Mouse (Mus musculus): Measurements from ENCODE around the gene Celf5.

Celf5 gene

DNA sequence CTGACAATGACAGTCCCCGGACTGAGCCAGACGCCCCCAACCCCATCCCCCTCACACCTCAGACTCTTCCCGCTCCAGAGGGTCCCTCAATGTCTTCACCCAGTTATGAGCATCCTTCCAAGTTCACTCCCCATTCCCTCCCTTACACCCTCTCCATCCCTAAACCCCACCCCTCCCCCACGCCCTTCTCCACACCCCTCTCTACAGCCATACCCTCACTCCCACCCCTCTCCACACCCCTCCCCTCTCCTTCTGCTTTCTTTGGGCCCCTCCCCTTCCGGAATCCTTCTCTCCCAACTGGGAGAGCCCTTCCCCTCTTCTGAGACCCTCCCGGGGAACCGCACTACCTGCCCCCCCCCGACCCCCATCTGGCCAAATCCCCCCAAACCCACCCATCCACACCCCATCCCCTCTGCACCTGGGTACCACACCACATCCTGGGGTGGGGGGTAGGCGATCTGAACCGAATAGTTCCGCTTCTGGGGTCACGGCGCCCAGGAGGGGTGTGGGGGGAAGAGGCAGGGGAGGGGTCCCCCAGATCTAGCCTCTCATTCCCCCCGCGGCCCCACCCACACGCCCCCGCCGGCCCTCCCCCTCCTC, 10.0 kb downstream of the Celf5 start:
- no peak for DNase-seq (ENCODE audit: low spot score)

DNA sequence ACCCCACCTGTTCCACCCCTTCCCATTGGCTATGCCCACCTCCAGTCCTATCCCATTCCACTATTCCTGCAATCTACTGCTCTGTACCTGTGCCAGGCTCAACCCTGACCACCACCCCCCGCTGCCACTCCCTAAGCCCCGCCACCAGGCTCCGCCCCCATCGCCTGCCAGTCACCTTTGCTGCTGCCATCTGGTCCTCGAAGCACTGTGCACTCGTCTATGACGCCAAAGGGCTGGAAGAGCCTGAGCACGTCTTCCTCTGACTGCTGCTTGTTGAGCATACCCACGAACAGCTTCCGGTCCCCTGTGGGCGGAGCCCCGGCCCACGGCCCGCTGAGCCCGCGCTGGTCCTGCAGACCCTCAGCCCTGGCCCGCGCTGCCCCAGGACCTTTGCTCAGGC, 12.1 kb downstream of the Celf5 start:
- DNase-seq (ENCODE audit: low spot score): no peak

DNA sequence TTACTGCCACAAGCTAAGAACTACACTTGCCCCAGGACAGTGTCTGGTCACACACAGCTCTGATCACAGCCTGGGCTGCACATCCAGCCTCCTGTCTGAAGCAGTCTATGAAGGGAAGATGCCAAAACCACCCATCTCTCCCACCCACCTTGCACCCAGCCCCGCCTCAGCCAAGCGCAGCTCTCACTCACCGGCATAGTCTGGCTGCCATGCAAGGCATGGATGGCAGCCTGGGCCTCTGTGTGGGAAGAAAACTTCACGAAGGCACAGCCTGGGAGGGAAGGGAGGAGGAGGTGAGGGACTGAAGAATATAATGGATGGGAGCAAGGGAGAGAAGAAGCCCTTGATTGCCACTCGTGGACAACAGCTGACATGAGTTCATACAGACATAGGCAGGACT, 13.3 kb downstream of the Celf5 start:
- no peak for DNase-seq (ENCODE audit: low spot score)

GRCm38 (mm10) chr10:81467670-81468235, 14.8 kb downstream of the Celf5 start:
- DNase-seq (ENCODE audit: low spot score): no peak

DNA sequence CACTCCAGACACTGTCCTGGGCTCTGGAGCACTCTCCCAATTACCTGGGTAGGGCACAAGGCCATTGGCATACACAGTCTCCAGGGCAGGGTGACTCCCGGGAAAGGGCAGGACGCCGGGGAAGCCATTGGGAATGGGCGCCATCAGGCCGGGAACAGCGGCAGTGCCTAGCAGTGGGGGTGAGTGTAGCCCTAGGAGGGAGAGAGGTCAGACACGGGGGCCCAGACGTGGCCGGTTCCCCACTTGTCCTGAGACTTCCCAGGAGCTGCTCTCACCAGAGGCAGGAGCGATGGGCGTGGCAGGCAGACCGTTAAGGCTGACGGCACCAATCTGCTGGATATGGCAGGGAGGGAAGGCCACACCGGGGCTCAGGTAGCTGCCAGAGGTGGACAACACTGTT, 15.6 kb downstream of the Celf5 start:
- DNase-seq (ENCODE audit: low spot score): no peak

- DNase-seq (ENCODE audit: low spot score): no peak
Measured at GRCm38 (mm10) chr10:81466066-81466465, 16.4 kb downstream of the Celf5 start.

- no peak for DNase-seq (ENCODE audit: low spot score)
Measured at GRCm38 (mm10) chr10:81465265-81465645, 17.3 kb downstream of the Celf5 start.

DNA sequence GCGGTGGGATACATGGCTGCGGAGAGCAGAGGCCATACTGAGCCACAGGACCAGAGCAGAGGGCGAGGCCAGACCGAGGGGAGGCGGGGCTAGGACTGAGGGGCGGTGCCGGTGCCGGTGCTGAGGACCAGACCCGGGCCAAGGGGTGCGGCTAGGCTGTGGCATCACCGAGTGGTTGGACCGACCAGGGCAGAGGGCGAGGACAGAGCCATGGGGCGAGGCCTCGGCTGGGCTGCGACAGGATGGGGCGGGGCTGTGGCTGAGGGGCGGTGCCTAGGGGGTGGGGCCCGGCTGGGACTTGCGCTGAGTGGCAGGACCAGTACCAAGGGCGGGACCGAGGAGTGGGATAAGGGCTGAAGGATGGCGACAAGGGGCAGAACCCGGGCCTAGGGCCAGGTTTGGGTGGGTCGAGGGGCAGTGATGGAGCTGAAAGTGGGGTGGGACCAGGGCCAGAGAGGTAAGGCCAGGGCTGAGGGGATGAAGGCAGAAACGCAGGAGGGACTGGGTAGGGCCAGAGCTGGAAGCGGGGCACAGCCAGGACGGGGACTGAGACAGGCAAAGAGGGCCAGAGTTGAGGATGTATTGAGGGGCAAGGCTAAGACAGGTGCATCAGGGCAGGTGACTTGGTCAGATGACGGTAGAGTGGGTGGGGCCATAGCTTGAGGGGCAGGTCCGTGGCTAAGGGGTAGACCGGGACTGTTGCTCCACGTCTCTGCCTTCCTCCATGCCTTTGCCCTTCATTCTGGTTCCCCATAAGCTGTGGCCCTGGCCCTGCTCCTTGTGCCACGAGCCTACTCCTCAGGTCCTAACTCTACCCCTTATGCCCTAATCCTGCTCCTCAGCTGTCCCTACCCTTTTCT, 17.9 kb downstream of the Celf5 start:
- DNase-seq (ENCODE audit: low spot score): no peak

GRCm38 (mm10) chr10:81463531-81463930, 19.0 kb downstream of the Celf5 start:
- no peak for DNase-seq (ENCODE audit: low spot score)

- no peak for DNase-seq (ENCODE audit: low spot score)
Measured at GRCm38 (mm10) chr10:81462917-81463316, 19.6 kb downstream of the Celf5 start.

GRCm38 (mm10) chr10:81462415-81462804, 20.1 kb downstream of the Celf5 start:
- no peak for DNase-seq (ENCODE audit: low spot score)

GRCm38 (mm10) chr10:81461673-81462414, 20.7 kb downstream of the Celf5 start:
- no peak for DNase-seq (ENCODE audit: low spot score)

DNA sequence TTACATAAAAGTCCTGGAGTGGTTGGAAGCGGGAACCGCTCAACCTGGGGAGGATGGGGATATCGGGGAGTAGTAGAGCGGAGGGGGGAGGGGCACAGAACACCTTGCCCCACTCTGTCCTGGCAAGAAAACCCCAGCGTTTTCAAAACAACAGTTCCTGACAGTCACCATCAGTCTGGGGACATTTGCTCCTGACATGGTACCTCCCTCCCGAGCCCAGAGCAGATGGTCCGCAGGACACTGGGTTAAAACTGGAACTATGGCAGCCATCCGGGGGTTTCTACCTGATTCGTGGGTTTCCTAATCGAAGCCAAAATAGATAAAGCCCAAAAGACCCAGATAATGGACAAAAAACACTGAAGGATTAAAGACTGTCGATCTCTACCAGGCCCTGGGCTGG, 21.6 kb downstream of the Celf5 start:
- no peak for DNase-seq (ENCODE audit: low spot score)

GRCm38 (mm10) chr10:81460471-81460870, 22.0 kb downstream of the Celf5 start:
- no peak for DNase-seq (ENCODE audit: low spot score)

DNA sequence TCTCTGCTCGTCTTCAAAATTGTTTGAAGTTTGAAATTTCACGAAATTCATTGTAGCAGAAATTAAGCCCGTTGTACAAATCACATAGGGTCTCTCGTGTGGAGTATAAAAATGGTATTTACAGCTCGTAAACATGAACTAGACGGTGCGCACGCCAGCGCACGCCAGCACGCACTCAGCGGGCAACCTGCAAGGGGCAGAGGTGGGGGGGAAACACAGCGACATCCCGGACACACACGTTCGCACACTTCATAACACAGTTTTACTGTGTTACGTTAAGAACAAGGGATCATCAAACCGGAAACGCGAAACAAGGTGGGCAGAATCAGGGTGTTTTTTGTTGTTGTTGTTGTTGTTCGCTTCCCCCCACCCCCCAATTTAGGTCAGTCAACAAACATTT, 23.1 kb downstream of the Celf5 start:
- DNase-seq (ENCODE audit: low spot score): no peak

DNA sequence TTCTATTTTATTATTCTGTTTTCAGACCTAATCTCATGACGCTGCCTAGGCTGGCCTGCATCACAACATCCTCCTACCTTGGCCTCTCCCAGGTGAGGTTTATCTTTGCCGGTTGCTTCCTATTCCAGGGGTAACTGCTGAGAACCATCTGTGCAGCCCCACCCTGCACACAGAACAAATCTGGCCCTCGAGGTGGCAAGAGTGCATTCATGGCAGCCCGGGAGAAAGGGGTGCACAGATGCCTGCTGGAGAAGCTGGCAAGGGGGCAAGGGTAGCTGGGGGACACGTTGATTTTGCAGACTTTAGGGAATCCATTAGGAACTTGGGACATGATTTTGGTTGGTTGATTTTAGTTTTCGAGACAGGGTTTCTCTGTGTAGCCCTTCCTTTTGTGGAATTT, 24.2 kb downstream of the Celf5 start:
- no peak for DNase-seq (ENCODE audit: low spot score)

DNA sequence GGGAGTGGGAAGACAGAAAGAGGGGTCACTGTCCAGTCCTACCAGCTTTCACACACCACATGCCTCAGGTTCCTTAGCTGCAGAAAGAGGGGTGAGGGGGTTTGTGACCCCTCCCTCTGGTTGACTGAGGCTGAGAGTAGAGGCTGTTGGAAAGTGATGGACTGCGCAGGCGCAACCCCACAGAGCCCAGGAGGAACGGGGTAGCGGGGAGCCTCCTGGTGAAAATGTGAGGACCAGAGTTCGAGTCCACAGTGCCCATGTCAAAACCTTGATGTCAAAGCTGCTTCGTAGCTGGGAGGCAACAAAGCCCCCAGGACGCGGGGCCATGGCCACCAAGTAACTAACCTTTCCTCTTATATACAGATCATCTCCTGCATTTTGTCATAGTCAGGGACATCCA, 24.9 kb downstream of the Celf5 start:
- DNase-seq (ENCODE audit: low spot score): no peak

DNA sequence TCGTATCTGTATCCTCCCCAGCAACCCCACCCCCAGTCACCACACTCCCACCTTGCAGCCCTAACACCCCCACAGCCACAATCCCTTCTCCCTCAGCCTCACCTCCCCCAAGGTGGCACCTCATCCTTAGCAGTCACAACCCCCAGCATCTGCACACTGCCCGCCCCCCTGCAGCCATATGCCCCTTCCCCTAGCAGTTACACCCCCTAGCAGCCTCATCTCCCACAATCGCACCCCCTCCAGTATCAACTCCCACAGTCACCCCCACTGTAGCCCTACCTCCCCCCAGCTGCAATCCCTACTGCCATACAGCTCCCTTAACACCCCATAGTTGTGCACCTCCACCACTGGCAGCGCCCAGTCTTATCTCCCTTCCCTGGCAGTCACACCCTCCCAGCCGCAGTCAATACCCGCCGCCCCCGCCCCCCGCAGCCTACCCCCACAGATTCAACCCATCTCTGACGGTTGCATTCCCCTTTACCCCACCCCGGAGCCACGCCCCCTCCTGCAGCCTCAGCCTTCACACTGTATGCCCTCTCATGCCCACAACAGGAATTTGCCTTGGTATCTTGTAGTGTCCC, 25.4 kb downstream of the Celf5 start:
- DNase-seq (ENCODE audit: low spot score): no peak

DNA sequence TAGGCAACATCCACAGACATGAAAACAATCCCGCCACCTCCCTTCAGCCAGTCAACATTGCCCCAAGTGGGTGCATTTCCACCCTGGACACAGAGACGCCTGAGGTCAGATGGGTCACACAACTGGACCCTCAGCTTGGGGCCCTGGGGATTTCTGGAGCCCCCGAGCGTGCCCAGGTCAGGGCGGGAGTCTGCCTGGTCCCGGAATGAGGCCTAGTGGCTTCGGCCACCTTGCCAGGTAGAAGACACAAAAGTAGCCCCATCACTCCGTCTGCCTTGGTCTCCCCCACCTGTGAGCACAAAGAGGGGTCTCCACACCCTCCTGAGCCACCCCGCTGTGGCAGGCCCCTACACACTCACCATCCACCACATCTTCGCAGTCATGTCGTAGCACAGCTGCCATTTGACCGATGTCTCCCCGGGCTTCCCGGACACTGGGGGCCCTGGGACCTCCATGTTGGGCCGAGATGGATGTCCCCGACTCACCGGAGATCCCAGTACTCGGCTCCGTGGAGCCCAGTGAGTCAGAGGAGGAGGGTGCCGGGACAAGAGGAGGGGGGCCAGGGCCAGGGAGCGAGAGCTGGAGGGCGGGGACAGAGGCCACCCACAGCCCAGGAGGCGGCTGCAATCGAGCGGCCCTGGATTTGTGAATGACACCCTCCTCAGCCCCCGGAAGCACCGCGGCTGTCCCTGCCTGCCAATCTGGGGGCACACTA, 27.2 kb downstream of the Celf5 start, which contains the start of gene Nfic:
Gene Nfic (minus strand): TSS at position 455 of the 715 bp plus-strand sequence.
- DNase-seq (ENCODE audit: low spot score): no peak

GRCm38 (mm10) chr10:81454106-81454505, 28.4 kb downstream of the Celf5 start:
- DNase-seq (ENCODE audit: low spot score): no peak

DNA sequence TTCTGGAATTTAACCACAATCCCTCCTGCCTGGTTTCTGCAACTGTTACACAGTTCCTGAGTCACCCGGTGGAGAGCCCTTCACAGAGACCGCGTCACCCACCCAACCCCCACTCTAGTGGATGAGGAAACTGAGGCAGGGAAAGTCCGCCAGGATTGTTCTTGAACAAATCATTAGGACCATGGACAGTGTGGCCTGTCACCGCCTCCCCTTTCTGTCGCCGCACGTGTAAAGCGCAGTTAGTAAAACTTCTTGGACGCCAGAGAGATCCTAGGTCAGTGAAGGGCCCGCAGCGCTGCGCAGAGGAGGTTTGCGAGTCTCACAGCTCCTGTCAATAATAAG, 29.6 kb downstream of the Celf5 start:
- no peak for DNase-seq (ENCODE audit: low spot score)

Measured in ovary, postnatal 10 days (tissue).